ENCODE assay signal across 9 mouse cellular contexts in genomic region chr2:172848193-172848592, GRCm38 (mm10).
DNase-seq lines count a peak whose midpoint lies in the region; ATAC-seq and TF ChIP-seq lines count a peak whose summit lies in the region.
"Had no signal": no experiment of that assay in that cellular context is flagged by ENCODE, and none has a peak within 500 bp of the region (broad histone marks: within the 10 kb centered on the region; RNA-seq: fewer than 3 reads in every experiment).

No protein-coding gene starts in this region.

- H3K27ac ChIP-seq in lung, embryonic 14.5 days (ENCODE audit: low read depth): no peak overlapping the region
- H3K27ac ChIP-seq in embryonic facial prominence, embryonic 10.5 days (replicated peaks): peak overlapping the region; percentile 60; the same call in 1 of the 2 replicates

- peak; percentile 64 for TF ChIP-seq CTCF in lung, embryonic 14.5 days (IDR thresholded peaks at IDR 0.05; ENCODE audit: low read depth)

- no peak overlapping the region for H3K9ac ChIP-seq in lung, embryonic 14.5 days

- no peak overlapping the region for H3K4me3 ChIP-seq in lung, embryonic 14.5 days (ENCODE audit: low read depth, low read length)
- H3K4me3 ChIP-seq in embryonic facial prominence, embryonic 10.5 days: no peak overlapping the region
- H3K4me3 ChIP-seq: myocyte had no signal

- H3K27me3 ChIP-seq in lung, embryonic 14.5 days (ENCODE audit: insufficient read depth, low read length): no peaks in the 10 kb centered on the region
- 0 out of 2 replicates have a peak, but pooled peaks cover 12% of the 10 kb centered on the region for H3K27me3 ChIP-seq in embryonic facial prominence, embryonic 10.5 days (replicated peaks; ENCODE audit: low read depth, poor library complexity, severe bottlenecking)

- H3K4me1 ChIP-seq in lung, embryonic 14.5 days (ENCODE audit: insufficient read depth): no peaks in the 10 kb centered on the region; the same call in none of the 2 replicates
- peaks cover 70% of the 10 kb centered on the region for H3K4me1 ChIP-seq in embryonic facial prominence, embryonic 10.5 days

- no peak for DNase-seq in lung, embryonic 14.5 days
- no peak for DNase-seq in lung, postnatal 14 days
- DNase-seq in R1 (ENCODE audit: low read depth, low spot score) (peak; percentile 64), MN1 (ENCODE audit: low spot score) (no peak)
- peak; percentile 52 for DNase-seq in embryonic facial prominence, embryonic 10.5 days (ENCODE audit: low spot score)
- peak; percentile 66 for DNase-seq in naive thymus-derived CD4-positive, alpha-beta T cell, adult 2 months (ENCODE audit: low read depth)
- DNase-seq in embryo, embryonic 9.5 days (ENCODE audit: extremely low spot score): no peak
- no peak for DNase-seq in embryo, embryonic 10.5 days (ENCODE audit: low spot score)

- 63% methylated on average over 6 of the region's 6 CpGs for whole genome bisulfite sequencing in lung, embryonic 14.5 days
- WGBS in embryonic facial prominence, embryonic 10.5 days: 64% methylated on average over 6 of the region's 6 CpGs

- H3K36me3 ChIP-seq in lung, embryonic 14.5 days (ENCODE audit: insufficient read depth): no peaks in the 10 kb centered on the region
- no peaks in the 10 kb centered on the region for H3K36me3 ChIP-seq in embryonic facial prominence, embryonic 10.5 days (replicated peaks)

- H3K4me2 ChIP-seq in lung, embryonic 14.5 days: no peak overlapping the region; the same call in 1 of the 2 replicates

- ATAC-seq in lung, embryonic 14.5 days (ENCODE audit: insufficient read depth): no peak

- no peaks in the 10 kb centered on the region for H3K9me3 ChIP-seq in lung, embryonic 14.5 days (ENCODE audit: low read depth, low read length)
- no peaks in the 10 kb centered on the region for H3K9me3 ChIP-seq in embryonic facial prominence, embryonic 10.5 days

Comparison
In these comparisons a context has a peak if more than half of its experiments do, and no peak if none do; other contexts are left out.
1. DNase-seq: peak in R1 (single experiment), embryonic facial prominence, embryonic 10.5 days (single experiment) and naive thymus-derived CD4-positive, alpha-beta T cell, adult 2 months (single experiment); none in lung, embryonic 14.5 days (single experiment), lung, postnatal 14 days (single experiment), embryo, embryonic 9.5 days (single experiment), MN1 (single experiment) and embryo, embryonic 10.5 days (single experiment).